Mouse (Mus musculus) layer of hippocampus, adult 2 months (tissue): ENCODE data around the gene Zfp105. TPM values are rescaled to one million over a fixed set of nuclear protein-coding genes. Genes with fewer than 3 reads are reported as not detected.
A peak's percentile ranks its signal among the peaks of the same experiment; 100 is the strongest.

Experiments used
- DNase-seq, 2 experiments: peaks; one replicate each; pipeline ENCODE4 v3.0.0; 2022; ENCODE audit warnings: low spot score in 2 of 2
- H3K27ac ChIP-seq: fragments of 200-600 bp; 2 replicates; pipeline ENCODE4 v1.8.1; 2022
- H3K4me3 ChIP-seq: fragments of 200-600 bp; 2 replicates; pipeline ENCODE4 v1.8.1; 2022; ENCODE audit warnings: mild to moderate bottlenecking
- CTCF ChIP-seq: fragments of 200-600 bp; conservative IDR thresholded peaks from 2 replicates; pipeline ENCODE4 v1.8.1; 2022; ENCODE audit warnings: antibody characterized with exemption, mild to moderate bottlenecking, moderate library complexity
- long read RNA-seq, 2 experiments: library from polyadenylated mRNA; stranded (forward); transcript quantifications; one replicate each; pipeline ENCODE4 v2.0.0; 2021; ENCODE audit warnings: borderline mapping rate in 2 of 2
- total RNA-seq, 2 experiments: library from RNA; stranded (reverse); gene quantifications; 2 replicates each; pipeline ENCODE4 v1.2.3; 2021

The Zfp105 gene
- total RNA-seq, result 1 to 10 TPM; 7.5 to 8.3 TPM
- long read RNA-seq, experiment 1, partial matches to known transcripts, result 0 of 1 reads
- long read RNA-seq, experiment 1, other reads (novel, unspliced or antisense), result 0 of 1 reads
- long read RNA-seq, experiment 2, partial matches to known transcripts, result 1 of 4 reads
- long read RNA-seq, experiment 2, other reads (novel, unspliced or antisense), result 0 of 4 reads

GRCm38 (mm10) chr9:122922936-122923381 lies at the start of gene Zfp105:
TSS of gene Zfp105 (plus strand) at chr9:122923072.
- Histone ChIP-seq H3K27ac (peak within 1 kb of the TSS; percentile 79), H3K4me3 (peak within 1 kb of the TSS; percentile 86)
- peak; percentile 29 to 64 for DNase-seq
- TF ChIP-seq CTCF, result 0 out of 2 replicates have a peak, but pooled peaks have one; percentile 4

- no peak for DNase-seq
- H3K27ac ChIP-seq, result no peak overlapping the region
- H3K4me3 ChIP-seq, result no peak overlapping the region
- no peak for TF ChIP-seq CTCF
Measured at GRCm38 (mm10) chr9:122874653-122875052, 48.2 kb upstream of the Zfp105 start.

- Histone ChIP-seq H3K27ac (no peak overlapping the region), H3K4me3 (no peak overlapping the region)
- DNase-seq, result no peak
- no peak for TF ChIP-seq CTCF
Measured at GRCm38 (mm10) chr9:122875145-122875544, 47.7 kb upstream of the Zfp105 start.

GRCm38 (mm10) chr9:122885385-122885784 lies 37.5 kb upstream of the Zfp105 start, which contains the start of gene Zkscan7:
TSS of gene Zkscan7 (plus strand) at chr9:122885685.
- no peak for DNase-seq
- Histone ChIP-seq H3K27ac (peak within 1 kb of the TSS; percentile 85), H3K4me3 (peak within 1 kb of the TSS; percentile 89)
- TF ChIP-seq CTCF, result no peak

- Histone ChIP-seq H3K27ac (peak overlapping the region; percentile 85), H3K4me3 (peak overlapping the region; percentile 89)
- peak; percentile 56 to 57 for DNase-seq
- no peak for TF ChIP-seq CTCF
Measured at GRCm38 (mm10) chr9:122886372-122887179, 36.3 kb upstream of the Zfp105 start.

GRCm38 (mm10) chr9:122901047-122901446 lies 21.8 kb upstream of the Zfp105 start:
- Histone ChIP-seq H3K4me3 (no peak overlapping the region), H3K27ac (no peak overlapping the region)
- no peak for TF ChIP-seq CTCF
- DNase-seq, result no peak

- no peak for TF ChIP-seq CTCF
- peak; percentile 39 to 43 for DNase-seq
- H3K4me3 ChIP-seq, result peak overlapping the region; percentile 60
- peak overlapping the region; percentile 11; the same call in 1 of the 2 replicates for H3K27ac ChIP-seq
Measured at GRCm38 (mm10) chr9:122902717-122903535, 19.9 kb upstream of the Zfp105 start.

GRCm38 (mm10) chr9:122922436-122922835 lies 436 bp upstream of the Zfp105 start:
- no peak for DNase-seq
- no peak for TF ChIP-seq CTCF
- peak overlapping the region; percentile 79 for H3K27ac ChIP-seq
- peak overlapping the region; percentile 86 for H3K4me3 ChIP-seq

- no peak overlapping the region for H3K27ac ChIP-seq
- DNase-seq, result no peak
Measured at GRCm38 (mm10) chr9:122928915-122929314, 6.0 kb downstream of the Zfp105 start.

GRCm38 (mm10) chr9:122950643-122951475 lies 28.0 kb downstream of the Zfp105 start, which contains the start of the genes 1110059G10Rik and Kif15:
TSS of gene 1110059G10Rik (minus strand) at chr9:122951000.
TSS of gene Kif15 (plus strand) at chr9:122951046.
- peak; percentile 89 to 95 for DNase-seq
- H3K4me3 ChIP-seq, result peak within 1 kb of the TSS; percentile 69
- TF ChIP-seq CTCF, result peak; percentile 62

More at GRCm38 (mm10) chr9:122928915-122929314, 6.0 kb downstream of the Zfp105 start:
- H3K4me3 ChIP-seq, result no peak overlapping the region
- TF ChIP-seq CTCF, result no peak

More at GRCm38 (mm10) chr9:122950643-122951475, 28.0 kb downstream of the Zfp105 start, which contains the start of the genes 1110059G10Rik and Kif15:
- H3K27ac ChIP-seq, result peak within 1 kb of the TSS; percentile 95

Other genes with a start within 250 kb of the Zfp105 start
- not detected for gene Topaz1, start 175.7 kb upstream of the Zfp105 start, total RNA-seq
- 10 to 100 TPM; 20.5 to 22.1 TPM for gene Tcaim, start 117.5 kb upstream of the Zfp105 start, total RNA-seq
- not detected for gene Gm35549, start 79.0 kb upstream of the Zfp105 start, total RNA-seq
- gene Zfp445, start 57.1 kb upstream of the Zfp105 start, total RNA-seq, result 100 to 1,000 TPM; 170 to 186 TPM
- 1 to 10 TPM; 5.2 TPM for gene Zkscan7, start 37.4 kb upstream of the Zfp105 start, total RNA-seq
- 10 to 100 TPM; 21.2 to 23.6 TPM for gene 1110059G10Rik, start 27.9 kb downstream of the Zfp105 start, total RNA-seq
- 1 to 10 TPM in 1 of 2 experiments, under 1 TPM in 1; 0.79 to 1.6 TPM for gene Kif15, start 28.0 kb downstream of the Zfp105 start, total RNA-seq
- gene Tmem42, start 98.3 kb downstream of the Zfp105 start, total RNA-seq, result 10 to 100 TPM; 24.1 to 25.1 TPM
- gene Tgm4, start 111.7 kb downstream of the Zfp105 start, total RNA-seq, result 1 to 10 TPM; 2.9 to 3.7 TPM
- 10 to 100 TPM; 57.5 to 61.9 TPM for gene Zdhhc3, start 190.1 kb downstream of the Zfp105 start, total RNA-seq
- 10 to 100 TPM; 40.1 to 40.9 TPM for gene Exosc7, start 190.1 kb downstream of the Zfp105 start, total RNA-seq
- 1 to 10 TPM; 2.2 to 4.3 TPM for gene Clec3b, start 227.9 kb downstream of the Zfp105 start, total RNA-seq